Mouse (Mus musculus) frontal cortex, postnatal 36 days (tissue): ENCODE measurements around the gene Tapbpl.

Experiments used
- DNase-seq, 2 experiments: peaks; one replicate each; pipeline ENCODE4 v3.0.0; 2022; ENCODE audit warnings: low spot score in 2 of 2

Tapbpl gene

GRCm38 (mm10) chr6:125239547-125239946 lies 7.9 kb upstream of the Tapbpl start:
- no peak for DNase-seq

- no peak for DNase-seq
Observed at GRCm38 (mm10) chr6:125238396-125238795, 6.7 kb upstream of the Tapbpl start.

- DNase-seq, result no peak
Observed at GRCm38 (mm10) chr6:125237421-125237820, 5.8 kb upstream of the Tapbpl start.

- no peak for DNase-seq
Observed at GRCm38 (mm10) chr6:125236782-125237181, 5.1 kb upstream of the Tapbpl start, which contains the start of gene Cd27. Cd27 (minus strand) TSS chr6:125237010.

GRCm38 (mm10) chr6:125236341-125236740 lies 4.7 kb upstream of the Tapbpl start:
- no peak for DNase-seq

GRCm38 (mm10) chr6:125234520-125234828 lies 2.8 kb upstream of the Tapbpl start:
- DNase-seq, result no peak

- DNase-seq, result no peak
Observed at GRCm38 (mm10) chr6:125233816-125234519, 2.3 kb upstream of the Tapbpl start.

GRCm38 (mm10) chr6:125232516-125232915 lies 856 bp upstream of the Tapbpl start:
- DNase-seq, result no peak

GRCm38 (mm10) chr6:125232045-125232437 lies 381 bp upstream of the Tapbpl start:
- DNase-seq, result no peak

- no peak for DNase-seq
Observed at GRCm38 (mm10) chr6:125230571-125230970, 1.1 kb downstream of the Tapbpl start.

GRCm38 (mm10) chr6:125225518-125226115 lies 6.0 kb downstream of the Tapbpl start:
- peak in 1 of 2 experiments; percentile 61 for DNase-seq

GRCm38 (mm10) chr6:125222577-125222976 lies 9.1 kb downstream of the Tapbpl start:
- DNase-seq, result no peak

- no peak for DNase-seq
Observed at GRCm38 (mm10) chr6:125222146-125222545, 9.5 kb downstream of the Tapbpl start.

- no peak for DNase-seq
Observed at GRCm38 (mm10) chr6:125221115-125221745, 10.4 kb downstream of the Tapbpl start.

- DNase-seq, result peak; percentile 51 to 71
Observed at GRCm38 (mm10) chr6:125218963-125219362, 12.7 kb downstream of the Tapbpl start.

GRCm38 (mm10) chr6:125217899-125218298 lies 13.8 kb downstream of the Tapbpl start:
- DNase-seq, result no peak

GRCm38 (mm10) chr6:125216898-125217297 lies 14.8 kb downstream of the Tapbpl start:
- DNase-seq, result no peak

- peak; percentile 94 to 98 for DNase-seq
Observed at GRCm38 (mm10) chr6:125215148-125215954, 16.3 kb downstream of the Tapbpl start, which contains the start of gene Vamp1. Vamp1 (plus strand) TSS chr6:125215551.

GRCm38 (mm10) chr6:125213715-125214114 lies 17.9 kb downstream of the Tapbpl start:
- no peak for DNase-seq

GRCm38 (mm10) chr6:125213129-125213528 lies 18.5 kb downstream of the Tapbpl start:
- no peak for DNase-seq

- DNase-seq, result no peak
Observed at GRCm38 (mm10) chr6:125212621-125213020, 19.0 kb downstream of the Tapbpl start.

- no peak for DNase-seq
Observed at GRCm38 (mm10) chr6:125210436-125210835, 21.2 kb downstream of the Tapbpl start.
